Mouse (Mus musculus) gastrocnemius, adult 8-10 months (tissue): Measurements from ENCODE around the gene Pank1. TPM values are rescaled to one million over a fixed set of nuclear protein-coding genes. Genes with fewer than 3 reads are reported as not detected.

Experiments used
- microRNA-seq: library from miRNA; unstranded; fragments of <30 nt; microRNA quantifications from one replicate; pipeline ENCODE4 v1.2.0, GENCODE M21; 2022
- total RNA-seq, 4 experiments: library from RNA; stranded (reverse); gene quantifications; 2 replicates each; pipeline ENCODE4 v1.2.4; 2022

The Pank1 gene
- total RNA-seq, 4 experiments from 2014 or later: 8.6 to 13.8 (median 10.0) TPM

Small RNA genes lying within 50 kb of the gene (microRNA-seq; reads per million reads assigned to microRNA genes)
- gene Mir107: 437 reads per million, percentile 71 among the genes with 10 or more reads in this experiment

Other genes starting within 250 kb of the Pank1 start
- not detected for gene Ifit1bl2, start 238.7 kb downstream of the Pank1 start, total RNA-seq
- gene Ifit1, start 238.6 kb downstream of the Pank1 start, total RNA-seq: under 1 TPM; 0.21 to 0.76 (median 0.27) TPM
- gene Slc16a12, start 132.2 kb downstream of the Pank1 start, total RNA-seq: 1 to 10 TPM in 1 of 4 experiments, under 1 TPM in 3; 0.34 to 1.8 (median 0.44) TPM
- under 1 TPM; 0.05 to 0.91 (median 0.22) TPM for gene Kif20b, start 42.9 kb upstream of the Pank1 start, total RNA-seq